Mouse (Mus musculus) bone marrow macrophage, adult 2 months (primary cell): Measurements from ENCODE around the gene Pcna.

Experiments
- CTCF ChIP-seq: IDR thresholded peaks from 2 replicates; pipeline ENCODE4 v1.5.1; 2012; ENCODE audit warnings: low read depth, mild to moderate bottlenecking, low read length, moderate library complexity
- POLR2A ChIP-seq: IDR thresholded peaks from 2 replicates; pipeline ENCODE4 v1.6.1; 2012; ENCODE audit warnings: mild to moderate bottlenecking, low read depth, low read length, borderline replicate concordance

DNA sequence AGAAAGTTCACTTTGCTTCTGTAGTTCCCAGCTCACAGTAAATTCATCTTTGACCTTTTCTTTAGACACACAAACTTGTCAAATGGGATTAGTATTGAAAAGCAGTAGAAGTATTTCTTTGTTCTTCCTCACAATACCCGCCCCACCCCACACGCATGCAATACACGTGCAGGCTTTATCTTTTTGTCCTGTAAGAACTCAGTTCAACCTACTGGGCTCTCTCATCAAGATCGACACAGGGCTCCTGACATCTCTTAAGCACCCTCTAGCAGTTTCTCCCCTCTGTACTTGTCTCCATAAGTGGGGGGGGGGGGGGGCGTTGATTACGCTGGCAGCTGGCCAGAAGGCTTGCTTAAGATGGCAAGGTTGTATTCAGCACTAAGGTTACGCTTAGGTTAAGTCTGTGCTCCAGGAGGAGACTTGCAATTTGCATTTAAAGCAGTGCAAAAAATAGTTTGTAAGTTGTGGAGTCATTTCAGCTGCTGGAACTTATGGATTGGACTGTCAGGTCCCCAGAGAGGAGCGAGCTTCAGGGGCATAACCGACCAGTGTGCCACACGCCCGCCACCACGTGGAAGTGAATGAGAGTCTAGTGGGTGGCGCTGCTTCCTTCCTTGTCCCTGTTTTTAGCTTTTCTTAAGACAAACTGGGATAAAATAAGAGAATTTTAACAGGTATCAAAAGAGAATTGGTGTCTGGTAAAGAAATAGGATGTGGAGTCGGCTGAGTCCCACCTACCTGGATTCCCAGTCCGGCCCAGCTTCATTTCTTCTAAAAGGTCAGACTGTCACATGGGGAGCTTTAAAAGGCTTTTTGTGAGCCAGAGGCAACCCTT lies 30.3 kb upstream of the Pcna start:
- TF ChIP-seq CTCF (no peak), POLR2A (no peak)
